Mouse (Mus musculus): ENCODE measurements around the gene Bmp3. TPM values are rescaled to one million over a fixed set of nuclear protein-coding genes. Genes with fewer than 3 reads are reported as not detected.

Gene Bmp3
- total RNA-seq (2015; ENCODE audit: low replicate concordance) = not detected in 2 replicates
- total RNA-seq (2017; ENCODE audit: low replicate concordance) = not detected in 2 replicates

GRCm38 (mm10) chr5:98854264-98854626 is at the start of gene Bmp3:
Gene Bmp3 (plus strand): TSS chr5:98854415.
- ATAC-seq (replicated peaks; ENCODE audit: low FRiP score, poor library complexity, severe bottlenecking) = no peak

GRCm38 (mm10) chr5:98804761-98805160 is 49.5 kb upstream of the Bmp3 start:
- no peak for ATAC-seq (replicated peaks; ENCODE audit: low FRiP score, poor library complexity, severe bottlenecking)

GRCm38 (mm10) chr5:98806492-98806891 is 47.7 kb upstream of the Bmp3 start:
- ATAC-seq (replicated peaks; ENCODE audit: low FRiP score, poor library complexity, severe bottlenecking) = no peak

GRCm38 (mm10) chr5:98807022-98807421 is 47.2 kb upstream of the Bmp3 start:
- no peak for ATAC-seq (replicated peaks; ENCODE audit: low FRiP score, poor library complexity, severe bottlenecking)

- no peak for ATAC-seq (replicated peaks; ENCODE audit: low FRiP score, poor library complexity, severe bottlenecking)
These were observed 46.3 kb upstream of the Bmp3 start for GRCm38 (mm10) chr5:98807953-98808352.

GRCm38 (mm10) chr5:98812380-98812779 is 41.8 kb upstream of the Bmp3 start:
- ATAC-seq (replicated peaks; ENCODE audit: low FRiP score, poor library complexity, severe bottlenecking) = no peak

GRCm38 (mm10) chr5:98815269-98815668 is 38.9 kb upstream of the Bmp3 start:
- no peak for ATAC-seq (replicated peaks; ENCODE audit: low FRiP score, poor library complexity, severe bottlenecking)

GRCm38 (mm10) chr5:98833760-98834159 is 20.5 kb upstream of the Bmp3 start:
- no peak for ATAC-seq (replicated peaks; ENCODE audit: low FRiP score, poor library complexity, severe bottlenecking)

- ATAC-seq (replicated peaks; ENCODE audit: low FRiP score, poor library complexity, severe bottlenecking) = no peak
These were observed 19.9 kb upstream of the Bmp3 start for GRCm38 (mm10) chr5:98834300-98834699.

- no peak for ATAC-seq (replicated peaks; ENCODE audit: low FRiP score, poor library complexity, severe bottlenecking)
These were observed 11.5 kb upstream of the Bmp3 start for GRCm38 (mm10) chr5:98842600-98843310.

GRCm38 (mm10) chr5:98844664-98845063 is 9.6 kb upstream of the Bmp3 start:
- no peak for ATAC-seq (replicated peaks; ENCODE audit: low FRiP score, poor library complexity, severe bottlenecking)

- no peak for ATAC-seq (replicated peaks; ENCODE audit: low FRiP score, poor library complexity, severe bottlenecking)
These were observed 681 bp downstream of the Bmp3 start for GRCm38 (mm10) chr5:98854627-98855564.

GRCm38 (mm10) chr5:98855741-98856140 is 1.5 kb downstream of the Bmp3 start:
- no peak for ATAC-seq (replicated peaks; ENCODE audit: low FRiP score, poor library complexity, severe bottlenecking)

- no peak for ATAC-seq (replicated peaks; ENCODE audit: low FRiP score, poor library complexity, severe bottlenecking)
These were observed 2.1 kb downstream of the Bmp3 start for GRCm38 (mm10) chr5:98856356-98856755.

- ATAC-seq (replicated peaks; ENCODE audit: low FRiP score, poor library complexity, severe bottlenecking) = no peak
These were observed 9.7 kb downstream of the Bmp3 start for GRCm38 (mm10) chr5:98863891-98864290.

- ATAC-seq (replicated peaks; ENCODE audit: low FRiP score, poor library complexity, severe bottlenecking) = no peak
These were observed 10.9 kb downstream of the Bmp3 start for GRCm38 (mm10) chr5:98865146-98865545.

- no peak for ATAC-seq (replicated peaks; ENCODE audit: low FRiP score, poor library complexity, severe bottlenecking)
These were observed 21.8 kb downstream of the Bmp3 start for GRCm38 (mm10) chr5:98876056-98876455.

- ATAC-seq (replicated peaks; ENCODE audit: low FRiP score, poor library complexity, severe bottlenecking) = no peak
These were observed 24.7 kb downstream of the Bmp3 start for GRCm38 (mm10) chr5:98878891-98879290.

GRCm38 (mm10) chr5:98882096-98882495 is 27.9 kb downstream of the Bmp3 start:
- ATAC-seq (replicated peaks; ENCODE audit: low FRiP score, poor library complexity, severe bottlenecking) = no peak

GRCm38 (mm10) chr5:98890544-98891050 is 36.4 kb downstream of the Bmp3 start:
- no peak for ATAC-seq (replicated peaks; ENCODE audit: low FRiP score, poor library complexity, severe bottlenecking)

- no peak for ATAC-seq (replicated peaks; ENCODE audit: low FRiP score, poor library complexity, severe bottlenecking)
These were observed 40.1 kb downstream of the Bmp3 start for GRCm38 (mm10) chr5:98894281-98894680.
